Mouse (Mus musculus): ENCODE results near the gene Pkp4.

GRCm38 (mm10) chr2:59188306-59188705, 27.7 kb downstream of the Pkp4 start:
- no peak for TF ChIP-seq CTCF (IDR thresholded peaks at IDR 0.05 in 2 of 3, conservative IDR thresholded peaks at IDR 0.05 in 1 of 3; ENCODE audit: control insufficient read depth in 1 of 3, insufficient read depth in 1 of 3, low read depth in 2 of 3, low read length in 3 of 3, poor library complexity in 1 of 3, severe bottlenecking in 1 of 3)
- no peak for TF ChIP-seq MYB (IDR thresholded peaks at IDR 0.05; ENCODE audit: low read depth, low read length)
